Mouse (Mus musculus): Measurements from ENCODE around the gene Gm45808.
"Not testable (repeated sequence)": the region's sequence is repeated elsewhere in the genome, so short reads cannot be mapped to it uniquely, and the experiment has no call there.

Gene Gm45808

GRCm38 (mm10) chr7:45467090-45467670 is 19.4 kb downstream of the Gm45808 start:
- DNase-seq (ENCODE audit: low spot score in 2 of 2) = no peak

GRCm38 (mm10) chr7:45466283-45467089 is 20.1 kb downstream of the Gm45808 start, which contains the start of gene Bax:
TSS of gene Bax (minus strand) at chr7:45466898.
- DNase-seq (ENCODE audit: low spot score in 2 of 2) = peak; percentile 90 to 97

- no peak for DNase-seq (ENCODE audit: low spot score in 2 of 2)
These were observed 21.1 kb downstream of the Gm45808 start for GRCm38 (mm10) chr7:45465549-45465948.

GRCm38 (mm10) chr7:45465112-45465511 is 21.5 kb downstream of the Gm45808 start:
- DNase-seq (ENCODE audit: low spot score in 2 of 2) = no peak

- no peak for DNase-seq (ENCODE audit: low spot score in 2 of 2)
These were observed 22.4 kb downstream of the Gm45808 start for GRCm38 (mm10) chr7:45463987-45464778.

- DNase-seq (ENCODE audit: low spot score in 2 of 2) = not testable (repeated sequence)
These were observed 23.7 kb downstream of the Gm45808 start for GRCm38 (mm10) chr7:45462868-45463267.

GRCm38 (mm10) chr7:45462325-45462724 is 24.3 kb downstream of the Gm45808 start:
- no peak for DNase-seq (ENCODE audit: low spot score in 2 of 2)

GRCm38 (mm10) chr7:45461781-45462180 is 24.8 kb downstream of the Gm45808 start:
- DNase-seq (ENCODE audit: low spot score in 2 of 2) = no peak

GRCm38 (mm10) chr7:45461326-45461725 is 25.3 kb downstream of the Gm45808 start:
- DNase-seq (ENCODE audit: low spot score in 2 of 2) = no peak

GRCm38 (mm10) chr7:45460860-45461314 is 25.7 kb downstream of the Gm45808 start:
- peak in 1 of 2 experiments; percentile 49 for DNase-seq (ENCODE audit: low spot score in 2 of 2)

GRCm38 (mm10) chr7:45460377-45460776 is 26.2 kb downstream of the Gm45808 start:
- no peak for DNase-seq (ENCODE audit: low spot score in 2 of 2)

- peak; percentile 95 to 98 for DNase-seq (ENCODE audit: low spot score in 2 of 2)
These were observed 27.0 kb downstream of the Gm45808 start, which contains the start of gene Ftl1 for GRCm38 (mm10) chr7:45459564-45460140. TSS of gene Ftl1 (minus strand) at chr7:45459884.

- DNase-seq (ENCODE audit: low spot score in 2 of 2) = peak in 1 of 2 experiments; percentile 68
These were observed 27.7 kb downstream of the Gm45808 start for GRCm38 (mm10) chr7:45458748-45459563.

GRCm38 (mm10) chr7:45457204-45458060 is 29.2 kb downstream of the Gm45808 start:
- DNase-seq (ENCODE audit: low spot score in 2 of 2) = no peak

- DNase-seq (ENCODE audit: low spot score in 2 of 2) = no peak
These were observed 29.8 kb downstream of the Gm45808 start for GRCm38 (mm10) chr7:45456721-45457203.

GRCm38 (mm10) chr7:45455932-45456696 is 30.5 kb downstream of the Gm45808 start:
- no peak for DNase-seq (ENCODE audit: low spot score in 2 of 2)

GRCm38 (mm10) chr7:45454971-45455370 is 31.6 kb downstream of the Gm45808 start:
- no peak for DNase-seq (ENCODE audit: low spot score in 2 of 2)

- DNase-seq (ENCODE audit: low spot score in 2 of 2) = peak in 1 of 2 experiments; percentile 93
These were observed 35.1 kb downstream of the Gm45808 start for GRCm38 (mm10) chr7:45451344-45451982.

Measured in left cerebral cortex, adult 9 months (tissue).